Mouse (Mus musculus) heart, embryonic 12.5 days (tissue): ENCODE results near the gene Cdkl5. TPM values are rescaled to one million over a fixed set of nuclear protein-coding genes. Genes with fewer than 3 reads are reported as not detected.

Source experiments
- polyA plus RNA-seq: library from polyadenylated mRNA; unstranded; fragments of >200 nt; fragmentation: Nextera tagmentation; extraction: Ambion mirVana; gene quantifications from 2 replicates; pipeline ENCODE4 v1.2.1, GENCODE M21; 2016

Gene Cdkl5
- polyA plus RNA-seq, 1 experiment from 2014 or later: 2.2 TPM

Other genes starting within 250 kb of the Cdkl5 start
- gene Rs1, start 226.7 kb downstream of the Cdkl5 start, polyA plus RNA-seq: not detected in 2 replicates
- 0.09 and 0.22 TPM in 2 replicates for gene Gja6, start 87.7 kb downstream of the Cdkl5 start, polyA plus RNA-seq
- gene Scml2, start 122.5 kb upstream of the Cdkl5 start, polyA plus RNA-seq: 3.3 and 3.8 TPM in 2 replicates